Mouse (Mus musculus) forebrain, embryonic 14.5 days (tissue): ENCODE measurements around the gene Mroh2a. TPM values are rescaled to one million over a fixed set of nuclear protein-coding genes. Genes with fewer than 3 reads are reported as not detected.

ENCODE experiments used
- ATAC-seq: fragments of 200-750 bp; cut with Nextera tagmentation; 2 replicates; pipeline ENCODE4 v1.8.0; 2017; ENCODE audit warnings: mild to moderate bottlenecking, moderate library complexity
- DNase-seq: peaks from one replicate; pipeline ENCODE4 v3.0.0-alpha.2; 2015; ENCODE audit warnings: low spot score
- H3K27ac ChIP-seq: fragments of 300-500 bp; sonication (generic); 2 replicates; pipeline ENCODE4 v1.5.1; 2014; ENCODE audit warnings: low read depth, mild to moderate bottlenecking, control low read depth, low read length, moderate library complexity
- H3K27me3 ChIP-seq: fragments of 300-500 bp; sonication (generic); replicated peaks from 2 replicates; pipeline ENCODE4 v1.6.1; 2014; ENCODE audit warnings: low read length, control low read depth, mixed read lengths; ENCODE audit not compliant: control insufficient read depth, insufficient read depth
- H3K36me3 ChIP-seq: fragments of 300-500 bp; sonication (generic); 2 replicates; pipeline ENCODE4 v1.6.1; 2014; ENCODE audit warnings: low read length, control low read depth; ENCODE audit not compliant: control insufficient read depth, insufficient read depth
- H3K4me1 ChIP-seq: fragments of 300-500 bp; sonication (generic); 2 replicates; pipeline ENCODE4 v1.6.1; 2014; ENCODE audit warnings: antibody characterized with exemption, low read length, control low read depth; ENCODE audit not compliant: control insufficient read depth, insufficient read depth
- H3K4me2 ChIP-seq: fragments of 300-500 bp; sonication (generic); 2 replicates; pipeline ENCODE4 v1.6.1; 2014; ENCODE audit warnings: mild to moderate bottlenecking, control low read depth, low read length
- H3K4me3 ChIP-seq: fragments of 300-500 bp; sonication (generic); 2 replicates; pipeline ENCODE4 v1.5.1; 2014; ENCODE audit warnings: low read depth, low read length, control low read depth
- H3K9ac ChIP-seq: fragments of 300-500 bp; sonication (generic); 2 replicates; pipeline ENCODE4 v1.6.1; 2014; ENCODE audit warnings: mild to moderate bottlenecking, low read length, control low read depth, moderate library complexity
- H3K9me3 ChIP-seq: fragments of 300-500 bp; sonication (generic); replicated peaks from 2 replicates; pipeline ENCODE4 v1.6.1; 2016; ENCODE audit warnings: low read length, control low read depth, mixed read lengths; ENCODE audit not compliant: control insufficient read depth
- WGBS: fragments of 180-500 bp; shearing (Covaris S2); extraction: QIAGEN DNeasy Blood & Tissue Kit; methylation state at CpG from one replicate; pipeline ENCODE4 v1.1.7; 2014; 5-methylcytosine and 5-hydroxymethylcytosine counted together
- polyA plus RNA-seq: library from polyadenylated mRNA; unstranded; fragments of >200 nt; fragmentation: Nextera tagmentation; extraction: Ambion mirVana; gene quantifications from 2 replicates; pipeline ENCODE4 v1.2.1, GENCODE M21; 2014

The Mroh2a gene
- polyA plus RNA-seq, 1 experiment from 2014 or later, result 1.7 TPM

DNA sequence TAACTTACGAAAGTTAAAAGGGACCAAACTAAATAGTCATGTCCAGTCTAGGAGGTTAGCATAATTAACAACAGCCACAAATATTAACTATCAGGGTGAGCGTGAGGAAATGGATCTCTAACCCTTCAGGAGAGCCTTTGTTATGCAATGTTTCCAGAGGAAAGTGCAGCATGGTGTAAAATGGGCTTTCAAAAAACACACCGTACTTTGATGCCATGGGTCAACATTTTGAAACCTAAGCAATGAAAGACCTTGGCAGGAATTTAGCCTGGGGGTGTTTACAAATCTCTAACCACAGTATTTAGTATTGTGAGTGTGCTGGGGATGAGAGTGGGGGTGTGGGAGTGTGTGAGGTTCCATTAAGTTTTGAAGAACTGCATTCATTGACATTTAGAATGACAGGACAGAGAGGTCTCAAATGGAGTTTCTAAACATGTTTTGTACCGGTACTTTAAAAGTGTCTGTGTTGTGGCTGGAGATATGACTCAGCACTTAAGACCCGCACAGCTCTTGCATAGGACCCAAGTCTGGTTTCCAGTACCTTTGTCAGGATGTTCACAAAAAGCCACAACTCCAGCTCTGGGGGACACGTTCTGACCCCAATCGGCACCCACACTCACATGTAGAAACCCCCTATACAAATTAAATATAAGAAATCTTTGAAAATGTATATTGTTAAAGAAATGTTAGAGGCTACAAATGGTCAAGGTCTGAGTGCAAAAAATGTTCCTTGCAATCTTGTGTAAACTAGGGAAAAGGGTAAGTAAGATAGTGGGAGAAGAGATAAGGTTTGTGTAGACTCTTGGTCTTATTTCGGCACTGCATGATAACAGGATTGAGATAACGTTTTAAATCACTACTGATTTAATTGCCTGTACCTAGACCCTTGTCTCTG is 52.6 kb downstream of the Mroh2a start:
- 70% methylated on average over 9 of the region's 9 CpGs for WGBS
- Histone ChIP-seq H3K27me3 (no peaks in the 10 kb centered on the region), H3K4me2 (no peak overlapping the region), H3K9ac (no peak overlapping the region), H3K36me3 (peaks cover 15% of the 10 kb centered on the region), H3K4me1 (peaks cover 14% of the 10 kb centered on the region), H3K27ac (no peak overlapping the region), H3K9me3 (peaks cover 18% of the 10 kb centered on the region), H3K4me3 (no peak overlapping the region)
- ATAC-seq (no peak), DNase-seq (no peak)

DNA sequence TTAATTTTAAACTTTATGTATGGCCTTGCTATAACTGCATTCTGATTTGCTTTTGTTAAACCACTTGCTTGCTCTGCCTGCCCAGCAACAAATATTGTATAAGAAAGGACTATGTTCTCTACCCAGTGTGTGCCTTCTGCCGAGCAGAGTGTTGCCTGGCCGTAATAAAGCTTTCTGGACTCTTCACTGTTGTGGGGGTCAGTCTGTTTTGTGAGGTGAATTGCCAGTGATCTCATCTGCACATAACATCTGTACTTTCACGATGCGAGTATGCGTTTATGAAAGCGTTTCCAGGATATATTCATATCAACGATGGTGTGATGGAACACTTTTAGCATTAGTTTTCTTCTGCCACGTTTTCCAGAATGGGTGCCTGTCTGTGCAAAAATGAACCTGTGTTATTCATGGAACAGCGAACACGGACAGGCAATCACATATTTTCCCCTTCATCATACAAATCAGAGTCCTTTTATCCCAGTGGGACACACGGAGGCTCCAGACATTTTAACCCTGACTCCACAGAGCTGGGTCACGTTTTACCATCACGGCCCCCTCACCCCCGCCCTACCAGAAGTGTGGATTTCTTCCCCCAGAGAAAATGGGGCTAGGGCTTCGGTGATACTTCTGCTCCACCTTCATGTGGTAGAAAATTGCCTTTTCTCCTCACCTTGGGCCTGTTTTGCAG is 53.4 kb downstream of the Mroh2a start:
- H3K4me1 ChIP-seq, result peaks cover 14% of the 10 kb centered on the region
- no peak overlapping the region for H3K9ac ChIP-seq
- H3K36me3 ChIP-seq, result peaks cover 7% of the 10 kb centered on the region
- WGBS, result 76% methylated on average over 15 of the region's 15 CpGs
- no peak overlapping the region for H3K27ac ChIP-seq
- no peaks in the 10 kb centered on the region for H3K27me3 ChIP-seq
- no peak for DNase-seq
- H3K4me2 ChIP-seq, result no peak overlapping the region
- H3K9me3 ChIP-seq, result peaks cover 26% of the 10 kb centered on the region
- no peak for ATAC-seq
- H3K4me3 ChIP-seq, result no peak overlapping the region

DNA sequence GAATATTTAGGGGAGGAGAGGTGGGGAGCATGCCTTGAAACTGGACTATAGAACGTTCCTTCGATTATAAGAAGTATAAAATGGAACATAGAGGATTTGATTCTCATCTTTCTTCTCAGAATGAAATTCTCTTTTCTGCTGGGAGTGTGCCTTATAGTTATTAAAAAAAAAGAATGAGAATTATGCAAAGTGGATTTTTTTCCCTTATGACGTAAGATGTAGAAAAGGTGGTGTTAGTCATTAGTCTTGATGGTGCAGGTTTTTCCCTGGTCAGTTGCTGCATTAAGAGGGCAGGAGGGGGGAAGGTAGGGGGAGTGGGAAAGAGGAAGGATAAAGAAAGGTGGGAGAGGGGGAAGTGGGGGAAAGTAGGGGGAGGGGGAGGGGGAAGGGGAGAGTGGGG is 55.5 kb downstream of the Mroh2a start:
- H3K4me2 ChIP-seq, result no peak overlapping the region
- no peak overlapping the region for H3K9ac ChIP-seq
- H3K9me3 ChIP-seq, result peaks cover 38% of the 10 kb centered on the region
- DNase-seq (no peak), ATAC-seq (no peak)
- H3K4me3 ChIP-seq, result no peak overlapping the region
- no peaks in the 10 kb centered on the region for H3K4me1 ChIP-seq
- H3K27me3 ChIP-seq, result no peaks in the 10 kb centered on the region
- H3K36me3 ChIP-seq, result no peaks in the 10 kb centered on the region
- H3K27ac ChIP-seq, result no peak overlapping the region
- 62% methylated on average over 3 of the region's 3 CpGs for WGBS

DNA sequence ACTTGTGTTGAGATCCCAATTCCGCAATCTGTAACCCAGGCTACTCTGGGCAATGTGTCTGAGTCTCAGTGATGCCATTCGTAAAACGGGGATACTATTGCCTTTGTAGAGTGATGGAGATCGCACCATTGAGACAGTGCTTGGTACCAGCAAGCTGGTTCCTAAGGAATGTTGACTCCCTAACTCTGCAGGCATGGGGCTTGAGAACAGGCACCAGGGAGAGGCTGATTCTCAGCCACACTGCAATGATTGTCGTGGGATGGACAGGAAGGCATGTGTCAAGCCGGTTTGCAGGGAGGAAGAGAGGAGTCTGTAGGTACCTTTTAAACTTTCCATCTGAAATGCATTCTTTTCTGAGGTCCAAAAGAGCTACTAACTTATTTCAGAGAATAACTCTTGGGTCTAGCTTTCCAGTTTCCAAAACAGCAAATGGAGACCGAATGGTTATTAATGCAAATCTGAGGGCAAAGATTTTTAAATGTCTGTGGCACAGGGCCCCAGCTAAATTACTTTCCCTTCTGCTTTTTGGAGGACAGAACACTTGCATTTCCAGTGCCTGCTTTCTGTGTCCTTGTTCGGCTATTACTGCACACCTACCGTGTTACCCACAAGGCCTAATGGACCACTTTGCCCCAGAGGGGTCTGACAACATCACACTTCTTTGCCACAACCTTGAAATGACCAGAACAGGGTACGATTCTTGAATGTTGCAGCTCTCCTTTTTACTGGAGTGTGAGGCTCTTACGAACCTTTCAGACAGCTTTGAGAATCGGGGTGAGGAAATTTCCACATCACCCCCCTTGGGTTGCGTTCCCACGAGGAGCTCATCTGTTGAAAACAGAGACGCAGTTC is 56.8 kb downstream of the Mroh2a start:
- 82% methylated on average over 15 of the region's 15 CpGs for WGBS

DNA sequence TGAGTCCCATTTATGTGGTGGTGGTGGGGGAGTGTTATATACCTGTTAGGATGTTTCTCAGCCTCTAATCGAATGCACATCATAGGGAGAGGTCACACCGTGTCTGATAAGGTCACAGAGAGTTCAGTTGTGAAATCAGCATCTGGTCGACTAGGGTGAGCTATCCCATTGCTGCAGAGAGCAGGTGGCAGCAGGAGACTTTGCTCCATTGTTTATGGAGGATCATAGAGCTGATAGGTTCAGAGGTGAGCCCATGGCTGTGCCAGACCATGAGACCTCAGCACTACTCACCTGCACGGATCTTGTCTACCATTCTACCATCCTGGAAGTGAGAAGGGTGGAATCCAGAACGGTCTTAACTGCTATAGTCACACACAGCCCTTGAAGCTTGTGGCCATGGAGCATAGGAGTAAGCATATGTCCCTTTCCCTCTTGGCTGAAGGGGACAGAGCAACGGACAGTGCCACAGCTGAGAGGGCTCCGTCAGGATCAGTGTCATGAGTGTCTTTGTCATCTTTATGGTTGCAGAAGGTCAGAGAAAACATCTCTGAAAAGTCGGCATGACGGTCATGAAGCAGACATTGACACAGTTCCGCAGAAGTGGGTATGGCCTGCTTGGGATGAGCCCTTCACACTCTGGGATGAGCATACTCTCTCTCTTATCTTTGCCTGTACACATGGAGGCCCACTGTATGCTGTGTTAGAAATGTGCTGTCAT is 57.6 kb downstream of the Mroh2a start:
- Histone ChIP-seq H3K9me3 (peaks cover 56% of the 10 kb centered on the region), H3K4me3 (no peak overlapping the region), H3K9ac (no peak overlapping the region), H3K27ac (no peak overlapping the region), H3K4me2 (no peak overlapping the region), H3K4me1 (no peaks in the 10 kb centered on the region), H3K27me3 (no peaks in the 10 kb centered on the region), H3K36me3 (no peaks in the 10 kb centered on the region)
- no peak for DNase-seq
- 62% methylated on average over 10 of the region's 10 CpGs for WGBS
- no peak for ATAC-seq

More for the DNA sequence above, 56.8 kb downstream of the Mroh2a start:
- H3K36me3 ChIP-seq, result no peaks in the 10 kb centered on the region
- ATAC-seq (no peak), DNase-seq (no peak)
- H3K9me3 ChIP-seq, result peaks cover 50% of the 10 kb centered on the region
- no peak overlapping the region for H3K4me3 ChIP-seq
- H3K27ac ChIP-seq, result no peak overlapping the region
- no peaks in the 10 kb centered on the region for H3K4me1 ChIP-seq
- H3K27me3 ChIP-seq, result no peaks in the 10 kb centered on the region
- no peak overlapping the region for H3K9ac ChIP-seq
- H3K4me2 ChIP-seq, result no peak overlapping the region

DNA sequence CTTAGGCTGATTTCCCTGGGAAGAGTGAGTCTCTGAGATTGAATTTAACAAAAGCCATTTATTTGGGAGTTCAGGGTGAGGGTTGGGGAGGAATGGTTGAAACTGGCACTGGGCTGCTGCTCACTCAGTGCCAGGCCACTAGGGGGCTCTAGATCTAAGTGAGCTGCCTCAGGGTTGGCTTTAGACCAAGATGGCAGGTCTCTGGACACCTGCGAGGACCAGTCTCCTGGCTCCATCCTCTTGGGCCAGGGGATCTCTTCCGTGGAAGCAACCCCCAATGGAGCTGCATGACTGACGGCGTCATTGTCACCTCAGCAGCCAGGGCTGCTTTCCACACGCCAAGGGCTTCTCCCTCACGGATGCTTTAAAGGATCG is 58.1 kb downstream of the Mroh2a start:
- no peak for ATAC-seq
- no peak overlapping the region for H3K27ac ChIP-seq
- no peaks in the 10 kb centered on the region for H3K4me1 ChIP-seq
- H3K4me2 ChIP-seq, result no peak overlapping the region
- no peak overlapping the region for H3K9ac ChIP-seq
- WGBS, result 63% methylated on average over 7 of the region's 7 CpGs
- H3K27me3 ChIP-seq, result no peaks in the 10 kb centered on the region
- no peak for DNase-seq
- H3K36me3 ChIP-seq, result no peaks in the 10 kb centered on the region
- H3K9me3 ChIP-seq, result peaks cover 59% of the 10 kb centered on the region
- H3K4me3 ChIP-seq, result no peak overlapping the region

DNA sequence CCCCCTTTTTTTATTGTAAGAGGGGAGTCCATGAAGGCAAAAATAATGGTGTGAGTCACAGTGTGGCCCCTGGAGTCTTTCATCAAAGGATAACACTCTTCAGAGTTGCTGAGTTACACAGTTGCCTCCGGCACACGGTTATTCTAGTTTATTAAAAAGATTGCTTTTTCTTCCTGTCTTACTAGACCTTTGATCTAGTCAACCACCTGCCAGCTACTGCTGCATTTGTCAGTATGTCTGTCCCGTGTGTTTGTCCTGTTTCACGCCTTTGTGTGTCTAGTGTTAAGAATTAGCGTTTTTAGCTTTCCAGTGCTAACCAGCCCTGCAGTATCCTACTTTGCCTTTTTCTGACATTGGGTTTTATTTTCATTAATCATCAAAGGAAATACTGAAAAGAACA is 58.9 kb downstream of the Mroh2a start:
- no peak overlapping the region for H3K27ac ChIP-seq
- no peaks in the 10 kb centered on the region for H3K36me3 ChIP-seq
- 72% methylated on average over 5 of the region's 5 CpGs for WGBS
- H3K27me3 ChIP-seq, result no peaks in the 10 kb centered on the region
- H3K9me3 ChIP-seq, result peaks cover 65% of the 10 kb centered on the region
- ATAC-seq, result no peak
- H3K4me1 ChIP-seq, result no peaks in the 10 kb centered on the region
- H3K4me2 ChIP-seq, result no peak overlapping the region
- no peak overlapping the region for H3K9ac ChIP-seq
- DNase-seq, result no peak
- no peak overlapping the region for H3K4me3 ChIP-seq

DNA sequence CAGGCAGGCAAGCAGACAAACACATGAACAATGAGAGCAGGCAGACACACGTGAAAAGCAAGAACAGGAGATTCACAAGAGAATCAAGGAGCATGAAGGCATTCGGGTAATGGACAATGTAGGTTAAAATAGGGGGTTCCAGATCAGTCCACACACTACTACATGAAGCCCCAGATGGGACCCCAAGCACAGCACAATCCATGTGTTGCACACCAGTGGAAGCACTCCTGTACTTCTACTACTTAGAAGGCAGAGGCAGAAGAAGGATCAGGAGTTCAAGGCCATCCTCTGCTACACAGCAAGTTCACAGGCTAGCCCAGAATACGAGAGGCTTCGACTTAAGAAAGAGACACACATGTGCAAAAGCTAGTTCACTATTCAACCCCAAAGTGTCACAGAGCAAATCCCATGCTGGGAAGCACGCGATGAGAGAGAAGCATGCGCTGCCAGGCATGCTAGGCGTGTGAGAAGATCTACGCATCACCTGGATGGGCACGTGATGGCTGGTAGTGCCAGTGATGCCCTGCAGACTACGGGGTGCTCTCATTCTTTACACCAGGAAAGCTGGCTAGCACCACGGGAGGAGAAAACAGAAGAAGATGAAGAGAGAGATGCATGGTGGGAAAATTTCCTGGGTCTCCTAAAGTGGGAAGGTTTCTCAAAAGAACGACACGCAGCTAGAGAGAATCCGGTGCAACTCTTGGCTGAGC is 59.5 kb downstream of the Mroh2a start:
- WGBS, result 83% methylated on average over 15 of the region's 15 CpGs
- Histone ChIP-seq H3K9ac (no peak overlapping the region), H3K4me2 (no peak overlapping the region), H3K27me3 (no peaks in the 10 kb centered on the region), H3K27ac (no peak overlapping the region), H3K9me3 (peaks cover 70% of the 10 kb centered on the region), H3K4me1 (no peaks in the 10 kb centered on the region), H3K4me3 (no peak overlapping the region), H3K36me3 (no peaks in the 10 kb centered on the region)
- no peak for DNase-seq
- no peak for ATAC-seq
